Mouse (Mus musculus) erythroid progenitor cell, adult 5-6 weeks (primary cell): ENCODE measurements around the gene Sugp2. TPM values are rescaled to one million over a fixed set of nuclear protein-coding genes. Genes with fewer than 3 reads are reported as not detected.
A peak's percentile ranks its signal among the peaks of the same experiment; 100 is the strongest.

Experiments used
- ATAC-seq: replicated peaks from 2 replicates; pipeline ENCODE4 v1.8.0; 2016; ENCODE audit warnings: moderate number of reproducible peaks, mild to moderate bottlenecking, moderate TSS enrichment, inconsistent platforms; ENCODE audit not compliant: poor library complexity, low FRiP score, severe bottlenecking
- total RNA-seq, 2 experiments: library from RNA; stranded (forward) in 1 of 2; stranded (reverse) in 1 of 2; fragments of 150-400 nt in 1 of 2; fragments of 186-747, 209-891 nt in 1 of 2; gene quantifications; 2 replicates each; pipeline versions ENCODE4 v1.2.3 to v1.2.4; 2015 to 2017; ENCODE audit warnings: low replicate concordance in 2 of 2

The Sugp2 gene
- total RNA-seq, 2 experiments from 2014 or later = 49.0 to 60.7 TPM

DNA sequence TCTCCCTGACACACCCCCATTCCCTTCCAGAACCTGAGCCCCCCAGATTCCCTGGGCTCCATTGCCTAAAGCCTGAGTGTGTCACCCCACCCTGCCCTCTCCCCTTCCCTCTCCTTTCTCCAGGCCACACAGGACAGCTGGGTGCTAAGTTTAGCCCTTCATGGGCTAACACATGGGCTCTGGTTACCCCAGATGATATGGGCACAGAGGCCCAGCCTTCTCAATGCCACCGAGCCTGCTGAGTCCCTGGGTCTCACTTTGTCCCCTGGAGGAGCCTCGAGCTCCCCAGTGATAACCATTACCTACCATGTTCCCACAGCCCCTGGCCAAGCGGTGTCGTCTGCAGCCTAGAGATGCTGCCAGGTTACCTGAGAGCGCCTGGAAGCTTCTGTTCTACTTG lies 83.8 kb downstream of the Sugp2 start:
- ATAC-seq = no peak

DNA sequence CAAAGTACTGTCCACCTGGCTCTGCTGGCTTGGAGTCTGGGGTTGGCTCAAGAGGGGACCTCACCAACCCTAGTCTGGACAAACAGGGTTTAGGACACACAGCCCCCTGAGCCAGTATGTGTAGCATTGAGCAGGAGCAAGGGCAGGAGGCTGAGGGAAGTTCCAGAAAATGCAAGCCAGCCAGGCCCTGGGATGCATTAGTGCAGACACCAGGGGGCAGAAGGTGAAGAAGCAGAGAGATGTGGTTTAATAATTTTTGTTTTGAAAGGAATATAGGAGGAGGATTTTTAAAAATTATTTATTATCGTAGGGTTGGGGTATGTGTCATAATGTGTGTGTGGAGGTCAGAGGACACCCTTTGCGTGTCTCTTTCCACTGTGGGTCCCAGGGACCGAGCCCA lies 89.7 kb downstream of the Sugp2 start:
- no peak for ATAC-seq

DNA sequence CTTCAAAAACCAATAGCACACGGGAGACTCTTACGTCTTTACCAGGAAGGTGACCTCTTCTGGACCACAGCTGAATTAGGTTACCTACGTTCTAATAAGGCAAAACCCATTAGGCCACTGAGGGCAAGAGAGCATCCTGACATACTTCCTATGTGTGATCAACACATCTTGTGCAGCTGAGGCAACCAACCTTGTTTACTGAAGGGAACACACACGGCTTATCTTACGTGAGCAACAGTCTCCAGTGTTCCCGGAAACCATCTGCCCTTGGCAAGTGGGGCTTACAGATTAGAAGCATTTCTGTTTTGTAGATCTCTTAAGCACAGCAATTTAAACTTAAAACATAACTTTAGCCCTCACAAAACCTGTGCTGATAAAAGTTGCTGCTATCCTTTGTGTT lies 93.5 kb downstream of the Sugp2 start:
- peak; percentile 77 for ATAC-seq

DNA sequence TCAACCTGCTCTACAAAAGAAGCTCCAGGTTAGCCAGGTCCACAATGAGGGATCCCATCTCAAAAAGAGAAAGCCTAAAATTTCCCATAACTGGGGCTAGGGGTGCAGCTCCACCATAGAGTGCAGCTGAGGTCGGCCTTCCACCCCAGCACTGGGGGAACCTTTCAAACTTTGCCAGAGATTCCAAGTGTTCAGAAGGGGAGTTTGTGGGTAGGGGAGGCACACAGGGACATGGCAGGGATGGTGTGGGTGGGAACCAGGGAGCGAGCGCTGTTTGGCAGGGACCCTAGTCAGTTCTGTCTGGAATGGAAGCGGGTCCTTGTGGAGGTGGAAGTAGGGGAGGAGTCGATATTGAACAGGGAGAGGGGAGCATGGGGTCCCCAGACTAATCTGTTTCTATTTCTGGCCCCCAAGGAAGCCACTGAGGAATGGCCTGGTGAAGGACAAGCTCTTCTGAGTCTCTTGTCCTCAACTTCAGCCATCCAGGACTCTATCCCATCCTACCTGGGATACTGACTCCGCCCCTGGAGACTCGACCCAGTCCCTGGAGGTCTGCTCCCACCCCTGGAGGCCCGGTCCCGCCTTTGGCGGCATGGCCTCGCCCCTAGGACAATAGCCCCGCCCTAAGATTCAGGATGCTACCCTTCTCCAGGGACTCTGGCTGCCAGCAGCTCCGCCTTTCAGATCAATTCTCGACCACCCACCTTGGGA lies 95.3 kb downstream of the Sugp2 start, which contains the start of gene Gdf1:
TSS of gene Gdf1 (plus strand) at position 694 of the 711 bp plus-strand sequence.
- no peak for ATAC-seq

Other genes with a start within 250 kb of the Sugp2 start
- gene Gatad2a, start 237.8 kb upstream of the Sugp2 start, total RNA-seq (2015; ENCODE audit: low replicate concordance) = 42.8 and 46.9 TPM in 2 replicates
- 47.5 and 48.0 TPM in 2 replicates for gene Gatad2a, start 237.8 kb upstream of the Sugp2 start, total RNA-seq (2017; ENCODE audit: low replicate concordance)
- 27.2 and 35.3 TPM in 2 replicates for gene Mau2, start 191.5 kb upstream of the Sugp2 start, total RNA-seq (2015; ENCODE audit: low replicate concordance)
- gene Mau2, start 191.5 kb upstream of the Sugp2 start, total RNA-seq (2017; ENCODE audit: low replicate concordance) = 39.1 and 39.2 TPM in 2 replicates
- gene Sugp1, start 191.4 kb upstream of the Sugp2 start, total RNA-seq (2015; ENCODE audit: low replicate concordance) = 15.9 and 20.1 TPM in 2 replicates
- gene Sugp1, start 191.4 kb upstream of the Sugp2 start, total RNA-seq (2017; ENCODE audit: low replicate concordance) = 21.0 and 24.9 TPM in 2 replicates
- gene Tm6sf2, start 161.3 kb upstream of the Sugp2 start, total RNA-seq (2015; ENCODE audit: low replicate concordance) = 1.3 TPM in 1 of 2 replicates, not detected in the other
- gene Tm6sf2, start 161.3 kb upstream of the Sugp2 start, total RNA-seq (2017; ENCODE audit: low replicate concordance) = not detected in 2 replicates
- gene Hapln4, start 150.8 kb upstream of the Sugp2 start, total RNA-seq (2015; ENCODE audit: low replicate concordance) = not detected in 2 replicates
- not detected in 2 replicates for gene Hapln4, start 150.8 kb upstream of the Sugp2 start, total RNA-seq (2017; ENCODE audit: low replicate concordance)
- gene Ncan, start 113.4 kb upstream of the Sugp2 start, total RNA-seq (2015; ENCODE audit: low replicate concordance) = not detected in 2 replicates
- gene Ncan, start 113.4 kb upstream of the Sugp2 start, total RNA-seq (2017; ENCODE audit: low replicate concordance) = not detected in 2 replicates
- gene Nr2c2ap, start 102.9 kb upstream of the Sugp2 start, total RNA-seq (2015; ENCODE audit: low replicate concordance) = 8.3 TPM in 1 of 2 replicates, not detected in the other
- 2.3 TPM in 1 of 2 replicates, not detected in the other for gene Nr2c2ap, start 102.9 kb upstream of the Sugp2 start, total RNA-seq (2017; ENCODE audit: low replicate concordance)
- 5.8 and 16.3 TPM in 2 replicates for gene Rfxank, start 95.1 kb upstream of the Sugp2 start, total RNA-seq (2015; ENCODE audit: low replicate concordance)
- gene Rfxank, start 95.1 kb upstream of the Sugp2 start, total RNA-seq (2017; ENCODE audit: low replicate concordance) = 2.3 and 4.9 TPM in 2 replicates
- 18.7 and 20.5 TPM in 2 replicates for gene Borcs8, start 94.7 kb upstream of the Sugp2 start, total RNA-seq (2015; ENCODE audit: low replicate concordance)
- gene Borcs8, start 94.7 kb upstream of the Sugp2 start, total RNA-seq (2017; ENCODE audit: low replicate concordance) = 17.3 and 24.7 TPM in 2 replicates
- gene Mef2b, start 94.5 kb upstream of the Sugp2 start, total RNA-seq (2015; ENCODE audit: low replicate concordance) = not detected in 2 replicates
- gene Mef2b, start 94.5 kb upstream of the Sugp2 start, total RNA-seq (2017; ENCODE audit: low replicate concordance) = not detected in 2 replicates
- 2.9 and 14.1 TPM in 2 replicates for gene Tmem161a, start 61.9 kb upstream of the Sugp2 start, total RNA-seq (2015; ENCODE audit: low replicate concordance)
- 4.9 and 6.5 TPM in 2 replicates for gene Tmem161a, start 61.9 kb upstream of the Sugp2 start, total RNA-seq (2017; ENCODE audit: low replicate concordance)
- gene Slc25a42, start 21.9 kb upstream of the Sugp2 start, total RNA-seq (2015; ENCODE audit: low replicate concordance) = 30.6 and 35.3 TPM in 2 replicates
- gene Slc25a42, start 21.9 kb upstream of the Sugp2 start, total RNA-seq (2017; ENCODE audit: low replicate concordance) = 16.2 and 24.4 TPM in 2 replicates
- gene Armc6, start 240 bp downstream of the Sugp2 start, total RNA-seq (2015; ENCODE audit: low replicate concordance) = 15.1 and 26.4 TPM in 2 replicates
- gene Armc6, start 240 bp downstream of the Sugp2 start, total RNA-seq (2017; ENCODE audit: low replicate concordance) = 5.1 TPM in 1 of 2 replicates, not detected in the other
- gene Homer3, start 48.6 kb downstream of the Sugp2 start, total RNA-seq (2015; ENCODE audit: low replicate concordance) = 1.3 TPM in 1 of 2 replicates, not detected in the other
- not detected in 2 replicates for gene Homer3, start 48.6 kb downstream of the Sugp2 start, total RNA-seq (2017; ENCODE audit: low replicate concordance)
- gene Ddx49, start 68.3 kb downstream of the Sugp2 start, total RNA-seq (2015; ENCODE audit: low replicate concordance) = 2.5 and 9.2 TPM in 2 replicates
- 12.5 and 30.4 TPM in 2 replicates for gene Ddx49, start 68.3 kb downstream of the Sugp2 start, total RNA-seq (2017; ENCODE audit: low replicate concordance)
- 78.6 and 122 TPM in 2 replicates for gene Cope, start 68.3 kb downstream of the Sugp2 start, total RNA-seq (2015; ENCODE audit: low replicate concordance)
- 16.7 and 51.7 TPM in 2 replicates for gene Cope, start 68.3 kb downstream of the Sugp2 start, total RNA-seq (2017; ENCODE audit: low replicate concordance)
- gene Cers1, start 81.5 kb downstream of the Sugp2 start, total RNA-seq (2015; ENCODE audit: low replicate concordance) = not detected in 2 replicates
- gene Cers1, start 81.5 kb downstream of the Sugp2 start, total RNA-seq (2017; ENCODE audit: low replicate concordance) = not detected in 2 replicates
- not detected in 2 replicates for gene Gdf1, start 95.6 kb downstream of the Sugp2 start, total RNA-seq (2015; ENCODE audit: low replicate concordance)
- gene Gdf1, start 95.6 kb downstream of the Sugp2 start, total RNA-seq (2017; ENCODE audit: low replicate concordance) = not detected in 2 replicates
- 18.4 and 20.2 TPM in 2 replicates for gene Upf1, start 119.1 kb downstream of the Sugp2 start, total RNA-seq (2015; ENCODE audit: low replicate concordance)
- gene Upf1, start 119.1 kb downstream of the Sugp2 start, total RNA-seq (2017; ENCODE audit: low replicate concordance) = 32.5 and 43.9 TPM in 2 replicates
- not detected in 2 replicates for gene Comp, start 139.3 kb downstream of the Sugp2 start, total RNA-seq (2015; ENCODE audit: low replicate concordance)
- gene Comp, start 139.3 kb downstream of the Sugp2 start, total RNA-seq (2017; ENCODE audit: low replicate concordance) = 0.39 TPM in 1 of 2 replicates, not detected in the other
- gene Crtc1, start 205.4 kb downstream of the Sugp2 start, total RNA-seq (2015; ENCODE audit: low replicate concordance) = 3.8 and 8.6 TPM in 2 replicates
- 0.64 and 2.3 TPM in 2 replicates for gene Crtc1, start 205.4 kb downstream of the Sugp2 start, total RNA-seq (2017; ENCODE audit: low replicate concordance)
- gene Klhl26, start 242.7 kb downstream of the Sugp2 start, total RNA-seq (2015; ENCODE audit: low replicate concordance) = 5.0 and 10.1 TPM in 2 replicates
- gene Klhl26, start 242.7 kb downstream of the Sugp2 start, total RNA-seq (2017; ENCODE audit: low replicate concordance) = 4.0 and 5.1 TPM in 2 replicates